Mouse (Mus musculus): ENCODE measurements around the gene Nt5dc2. TPM values are rescaled to one million over a fixed set of nuclear protein-coding genes. Genes with fewer than 3 reads are reported as not detected.

Nt5dc2 gene
- total RNA-seq, 1 experiment: 155 TPM

GRCm38 (mm10) chr14:31171821-31172220, 41.0 kb downstream of the Nt5dc2 start:
- no peaks in the 10 kb centered on the region for H3K9me3 ChIP-seq (ENCODE audit: control insufficient read depth, insufficient read depth, low read depth, low read length)
- peaks cover 0 to 7% of the 10 kb centered on the region in 2 experiments; a peak in 1 of 4 replicates for H3K4me1 ChIP-seq (ENCODE audit: control insufficient read depth in 2 of 2, insufficient read depth in 2 of 2, low read length in 2 of 2, poor library complexity in 1 of 2)
- TF ChIP-seq ZC3H11A (IDR thresholded peaks at IDR 0.05; ENCODE audit: borderline replicate concordance, low read depth, low read length) (no peak), ZNF384 (IDR thresholded peaks at IDR 0.05; ENCODE audit: low read depth, low read length) (no peak), CHD2 (IDR thresholded peaks at IDR 0.05; ENCODE audit: low read depth, low read length) (no peak), HCFC1 (IDR thresholded peaks at IDR 0.05; ENCODE audit: borderline replicate concordance, insufficient read depth, low read length) (no peak), MAFK (IDR thresholded peaks at IDR 0.05; ENCODE audit: insufficient read depth, low read depth, low read length) (no peak)
- H3K36me3 ChIP-seq (ENCODE audit: control insufficient read depth, insufficient read depth, low read length, poor library complexity, severe bottlenecking): peaks cover 57% of the 10 kb centered on the region
- H3K27ac ChIP-seq (ENCODE audit: insufficient read depth, low read depth, low read length, poor library complexity, severe bottlenecking): no peak overlapping the region
- H3K4me3 ChIP-seq (ENCODE audit: insufficient read depth in 1 of 2, low read depth in 1 of 2, low read length in 2 of 2, poor library complexity in 1 of 2, severe bottlenecking in 1 of 2): no peak overlapping the region
- DNase-seq (ENCODE audit: low read depth, low spot score): no peak
- no peak overlapping the region for H3K9ac ChIP-seq (ENCODE audit: insufficient read depth, low read depth, low read length, poor library complexity, severe bottlenecking)
- in situ Hi-C loops (cut with MboI; ENCODE audit: low sequenced_read_pairs in 2 of 2, unreplicated experiment in 2 of 2): no loop called here

- peaks cover 0 to 15% of the 10 kb centered on the region in 2 experiments; a peak in 1 of 4 replicates for H3K4me1 ChIP-seq (ENCODE audit: control insufficient read depth in 2 of 2, insufficient read depth in 2 of 2, low read length in 2 of 2, poor library complexity in 1 of 2)
- no peak overlapping the region for H3K4me3 ChIP-seq (ENCODE audit: insufficient read depth in 1 of 2, low read depth in 1 of 2, low read length in 2 of 2, poor library complexity in 1 of 2, severe bottlenecking in 1 of 2)
- in situ Hi-C loops (cut with MboI; ENCODE audit: low sequenced_read_pairs in 2 of 2, unreplicated experiment in 2 of 2): no loop called here
- H3K36me3 ChIP-seq (ENCODE audit: control insufficient read depth, insufficient read depth, low read length, poor library complexity, severe bottlenecking): peaks cover 67% of the 10 kb centered on the region
- H3K27ac ChIP-seq (ENCODE audit: insufficient read depth, low read depth, low read length, poor library complexity, severe bottlenecking): no peak overlapping the region
- H3K9ac ChIP-seq (ENCODE audit: insufficient read depth, low read depth, low read length, poor library complexity, severe bottlenecking): no peak overlapping the region
- TF ChIP-seq ZNF384 (IDR thresholded peaks at IDR 0.05; ENCODE audit: low read depth, low read length) (no peak), ZC3H11A (IDR thresholded peaks at IDR 0.05; ENCODE audit: borderline replicate concordance, low read depth, low read length) (no peak), MAFK (IDR thresholded peaks at IDR 0.05; ENCODE audit: insufficient read depth, low read depth, low read length) (no peak), HCFC1 (IDR thresholded peaks at IDR 0.05; ENCODE audit: borderline replicate concordance, insufficient read depth, low read length) (no peak), CHD2 (IDR thresholded peaks at IDR 0.05; ENCODE audit: low read depth, low read length) (no peak)
- DNase-seq (ENCODE audit: low read depth, low spot score): no peak
- H3K9me3 ChIP-seq (ENCODE audit: control insufficient read depth, insufficient read depth, low read depth, low read length): no peaks in the 10 kb centered on the region
Observed at GRCm38 (mm10) chr14:31172781-31173455, 42.1 kb downstream of the Nt5dc2 start.

GRCm38 (mm10) chr14:31173537-31173936, 42.7 kb downstream of the Nt5dc2 start:
- Histone ChIP-seq H3K27ac (ENCODE audit: insufficient read depth, low read depth, low read length, poor library complexity, severe bottlenecking) (no peak overlapping the region), H3K36me3 (ENCODE audit: control insufficient read depth, insufficient read depth, low read length, poor library complexity, severe bottlenecking) (peaks cover 69% of the 10 kb centered on the region), H3K4me1 (ENCODE audit: control insufficient read depth in 2 of 2, insufficient read depth in 2 of 2, low read length in 2 of 2, poor library complexity in 1 of 2) (peaks cover 0 to 15% of the 10 kb centered on the region in 2 experiments; a peak in 1 of 4 replicates), H3K4me3 (ENCODE audit: insufficient read depth in 1 of 2, low read depth in 1 of 2, low read length in 2 of 2, poor library complexity in 1 of 2, severe bottlenecking in 1 of 2) (no peak overlapping the region), H3K9ac (ENCODE audit: insufficient read depth, low read depth, low read length, poor library complexity, severe bottlenecking) (no peak overlapping the region), H3K9me3 (ENCODE audit: control insufficient read depth, insufficient read depth, low read depth, low read length) (no peaks in the 10 kb centered on the region)
- DNase-seq (ENCODE audit: low read depth, low spot score): no peak
- in situ Hi-C loops (cut with MboI; ENCODE audit: low sequenced_read_pairs in 2 of 2, unreplicated experiment in 2 of 2): no loop called here
- TF ChIP-seq CHD2 (IDR thresholded peaks at IDR 0.05; ENCODE audit: low read depth, low read length): no peak

DNA sequence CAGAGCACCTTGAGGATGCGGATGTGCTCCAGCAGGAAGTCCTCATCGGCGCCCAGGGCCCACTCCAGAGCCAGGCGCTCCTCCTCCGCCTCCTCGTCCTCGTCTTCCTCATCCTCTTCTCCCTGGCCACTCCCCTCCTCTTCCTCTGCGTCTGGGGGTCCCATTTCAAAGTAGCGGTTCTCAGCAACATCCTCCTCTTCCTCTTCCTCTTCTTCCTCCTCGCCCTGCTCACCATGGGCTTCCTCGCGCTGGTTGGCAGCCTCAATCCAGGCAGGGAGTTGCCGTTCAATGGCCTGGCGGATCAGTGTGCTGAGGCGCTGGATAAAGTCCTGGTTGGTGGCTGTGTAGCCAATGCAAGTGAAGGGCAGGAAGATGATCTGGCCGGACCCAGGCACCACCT, 46.4 kb downstream of the Nt5dc2 start:
- Histone ChIP-seq H3K4me1 (ENCODE audit: control insufficient read depth in 2 of 2, insufficient read depth in 2 of 2, low read length in 2 of 2, poor library complexity in 1 of 2) (peaks cover 0 to 14% of the 10 kb centered on the region in 2 experiments; a peak in 1 of 4 replicates), H3K36me3 (ENCODE audit: control insufficient read depth, insufficient read depth, low read length, poor library complexity, severe bottlenecking) (peaks cover 78% of the 10 kb centered on the region), H3K9ac (ENCODE audit: insufficient read depth, low read depth, low read length, poor library complexity, severe bottlenecking) (peak overlapping the region; percentile 38), H3K27ac (ENCODE audit: insufficient read depth, low read depth, low read length, poor library complexity, severe bottlenecking) (no peak overlapping the region), H3K4me3 (ENCODE audit: insufficient read depth in 1 of 2, low read depth in 1 of 2, low read length in 2 of 2, poor library complexity in 1 of 2, severe bottlenecking in 1 of 2) (peak overlapping the region in 1 of 2 experiments; percentile 42; a peak in 3 of 4 replicates), H3K9me3 (ENCODE audit: control insufficient read depth, insufficient read depth, low read depth, low read length) (no peaks in the 10 kb centered on the region)
- TF ChIP-seq MAFK (IDR thresholded peaks at IDR 0.05; ENCODE audit: insufficient read depth, low read depth, low read length) (no peak), HCFC1 (IDR thresholded peaks at IDR 0.05; ENCODE audit: borderline replicate concordance, insufficient read depth, low read length) (no peak), ZNF384 (IDR thresholded peaks at IDR 0.05; ENCODE audit: low read depth, low read length) (no peak), ZC3H11A (IDR thresholded peaks at IDR 0.05; ENCODE audit: borderline replicate concordance, low read depth, low read length) (no peak), CHD2 (IDR thresholded peaks at IDR 0.05; ENCODE audit: low read depth, low read length) (no peak)
- in situ Hi-C loops (cut with MboI; ENCODE audit: low sequenced_read_pairs in 2 of 2, unreplicated experiment in 2 of 2): no loop called here
- no peak for DNase-seq (ENCODE audit: low read depth, low spot score)
